Mouse (Mus musculus) neural tube, embryonic 15.5 days (tissue): ENCODE measurements around the gene Cmc1. TPM values are rescaled to one million over a fixed set of nuclear protein-coding genes. Genes with fewer than 3 reads are reported as not detected.

ENCODE experiments used
- ATAC-seq: fragments of 200-750 bp; cut with Nextera tagmentation; 2 replicates; pipeline ENCODE4 v1.8.0; 2017; ENCODE audit warnings: mild to moderate bottlenecking, moderate TSS enrichment, moderate library complexity; ENCODE audit not compliant: low FRiP score
- H3K27ac ChIP-seq: fragments of 300-500 bp; sonication (generic); replicated peaks from 2 replicates; pipeline ENCODE4 v1.5.1; 2015; ENCODE audit warnings: mild to moderate bottlenecking, inconsistent platforms
- H3K27me3 ChIP-seq: fragments of 300-500 bp; sonication (generic); replicated peaks from 2 replicates; pipeline ENCODE4 v1.6.1; 2015; ENCODE audit warnings: inconsistent platforms
- H3K36me3 ChIP-seq: fragments of 300-500 bp; sonication (generic); 2 replicates; pipeline ENCODE4 v1.6.1; 2015; ENCODE audit warnings: inconsistent platforms
- H3K4me1 ChIP-seq: fragments of 300-500 bp; sonication (generic); 2 replicates; pipeline ENCODE4 v1.6.1; 2015; ENCODE audit warnings: inconsistent platforms
- H3K4me2 ChIP-seq: fragments of 300-500 bp; sonication (generic); 2 replicates; pipeline ENCODE4 v1.6.1; 2015; ENCODE audit warnings: inconsistent platforms, mild to moderate bottlenecking, moderate library complexity
- H3K4me3 ChIP-seq: fragments of 300-500 bp; sonication (generic); replicated peaks from 2 replicates; pipeline ENCODE4 v1.5.1; 2015; ENCODE audit warnings: mild to moderate bottlenecking, inconsistent platforms
- H3K9ac ChIP-seq: fragments of 300-500 bp; sonication (generic); replicated peaks from 2 replicates; pipeline ENCODE4 v1.6.1; 2015; ENCODE audit warnings: mild to moderate bottlenecking, inconsistent platforms
- H3K9me3 ChIP-seq: fragments of 300-500 bp; sonication (generic); replicated peaks from 2 replicates; pipeline ENCODE4 v1.6.1; 2016; ENCODE audit warnings: inconsistent platforms
- WGBS: fragments of 180-500 bp; shearing (Covaris S2); methylation state at CpG from one replicate; pipeline ENCODE4 v1.1.7; 2015; ENCODE audit warnings: mixed read lengths; 5-methylcytosine and 5-hydroxymethylcytosine counted together
- polyA plus RNA-seq: library from polyadenylated mRNA; unstranded; fragments of >200 nt; fragmentation: Nextera tagmentation; extraction: Ambion mirVana; gene quantifications from 2 replicates; pipeline ENCODE4 v1.2.1, GENCODE M21; 2015

Cmc1 gene
- 39.1 and 39.8 TPM in 2 replicates for polyA plus RNA-seq

GRCm38 (mm10) chr9:118149407-118150402 lies at the start of gene Cmc1:
Gene Cmc1, minus strand, starts transcription at chr9:118150177.
- Histone ChIP-seq H3K36me3 (no peaks in the 10 kb centered on the region), H3K4me1 (peaks cover 24% of the 10 kb centered on the region), H3K27ac (peak within 1 kb of the TSS; percentile 87), H3K27me3 (no peaks in the 10 kb centered on the region), H3K4me3 (peak within 1 kb of the TSS; percentile 95), H3K9ac (peak within 1 kb of the TSS; percentile 91), H3K9me3 (no peaks in the 10 kb centered on the region), H3K4me2 (peak within 1 kb of the TSS; percentile 59)
- ATAC-seq, result peak; percentile 97
- 1% methylated on average over 57 of the region's 58 CpGs for WGBS

GRCm38 (mm10) chr9:118198557-118198956 lies 48.6 kb upstream of the Cmc1 start:
- WGBS, result 100% methylated on average over 1 of the region's 1 CpGs
- no peak overlapping the region for H3K27ac ChIP-seq
- no peak overlapping the region for H3K9ac ChIP-seq
- no peak overlapping the region for H3K4me3 ChIP-seq
- H3K36me3 ChIP-seq, result no peaks in the 10 kb centered on the region
- no peak overlapping the region for H3K4me2 ChIP-seq
- H3K9me3 ChIP-seq, result no peaks in the 10 kb centered on the region
- H3K4me1 ChIP-seq, result no peaks in the 10 kb centered on the region
- no peak for ATAC-seq
- H3K27me3 ChIP-seq, result no peaks in the 10 kb centered on the region

- Histone ChIP-seq H3K27ac (no peak overlapping the region), H3K27me3 (no peaks in the 10 kb centered on the region), H3K4me2 (no peak overlapping the region), H3K9me3 (no peaks in the 10 kb centered on the region), H3K4me3 (no peak overlapping the region), H3K9ac (no peak overlapping the region), H3K4me1 (no peaks in the 10 kb centered on the region), H3K36me3 (no peaks in the 10 kb centered on the region)
- no peak for ATAC-seq
- WGBS, result 89% methylated on average over 9 of the region's 9 CpGs
Measured at GRCm38 (mm10) chr9:118196661-118197390, 46.8 kb upstream of the Cmc1 start.

GRCm38 (mm10) chr9:118193263-118193662 lies 43.3 kb upstream of the Cmc1 start:
- no peak for ATAC-seq
- no peaks in the 10 kb centered on the region for H3K9me3 ChIP-seq
- H3K4me2 ChIP-seq, result no peak overlapping the region
- H3K36me3 ChIP-seq, result no peaks in the 10 kb centered on the region
- H3K27ac ChIP-seq, result no peak overlapping the region
- 89% methylated on average over 1 of the region's 1 CpGs for WGBS
- no peak overlapping the region for H3K4me3 ChIP-seq
- no peak overlapping the region for H3K9ac ChIP-seq
- H3K4me1 ChIP-seq, result no peaks in the 10 kb centered on the region
- no peaks in the 10 kb centered on the region for H3K27me3 ChIP-seq

- ATAC-seq, result no peak
- no peak overlapping the region for H3K9ac ChIP-seq
- no peaks in the 10 kb centered on the region for H3K27me3 ChIP-seq
Measured at GRCm38 (mm10) chr9:118191276-118191675, 41.3 kb upstream of the Cmc1 start.

GRCm38 (mm10) chr9:118188374-118188773 lies 38.4 kb upstream of the Cmc1 start:
- H3K4me2 ChIP-seq, result no peak overlapping the region
- ATAC-seq, result no peak
- H3K27me3 ChIP-seq, result no peaks in the 10 kb centered on the region
- whole genome bisulfite sequencing, result 97% methylated on average over 6 of the region's 6 CpGs
- no peaks in the 10 kb centered on the region for H3K4me1 ChIP-seq
- no peak overlapping the region for H3K4me3 ChIP-seq
- H3K9me3 ChIP-seq, result no peaks in the 10 kb centered on the region
- no peaks in the 10 kb centered on the region for H3K36me3 ChIP-seq
- no peak overlapping the region for H3K9ac ChIP-seq
- no peak overlapping the region for H3K27ac ChIP-seq

More at GRCm38 (mm10) chr9:118191276-118191675, 41.3 kb upstream of the Cmc1 start:
- Histone ChIP-seq H3K9me3 (no peaks in the 10 kb centered on the region), H3K4me1 (no peaks in the 10 kb centered on the region), H3K36me3 (no peaks in the 10 kb centered on the region), H3K27ac (no peak overlapping the region), H3K4me2 (no peak overlapping the region), H3K4me3 (no peak overlapping the region)
- WGBS, result 84% methylated on average over 10 of the region's 10 CpGs

- Histone ChIP-seq H3K36me3 (no peaks in the 10 kb centered on the region), H3K9ac (no peak overlapping the region), H3K4me1 (no peaks in the 10 kb centered on the region), H3K4me3 (no peak overlapping the region), H3K9me3 (no peaks in the 10 kb centered on the region), H3K27me3 (no peaks in the 10 kb centered on the region), H3K27ac (no peak overlapping the region), H3K4me2 (no peak overlapping the region)
- WGBS, result 78% methylated on average over 7 of the region's 7 CpGs
- no peak for ATAC-seq
Measured at GRCm38 (mm10) chr9:118187420-118187819, 37.4 kb upstream of the Cmc1 start.

- no peak overlapping the region for H3K4me3 ChIP-seq
- H3K36me3 ChIP-seq, result no peaks in the 10 kb centered on the region
- no peaks in the 10 kb centered on the region for H3K27me3 ChIP-seq
- ATAC-seq, result no peak
- no peak overlapping the region for H3K4me2 ChIP-seq
- no peak overlapping the region for H3K27ac ChIP-seq
- H3K9ac ChIP-seq, result no peak overlapping the region
- 75% methylated on average over 10 of the region's 10 CpGs for WGBS
- H3K9me3 ChIP-seq, result no peaks in the 10 kb centered on the region
- no peaks in the 10 kb centered on the region for H3K4me1 ChIP-seq
Measured at GRCm38 (mm10) chr9:118186776-118187175, 36.8 kb upstream of the Cmc1 start.

GRCm38 (mm10) chr9:118179136-118180025 lies 29.4 kb upstream of the Cmc1 start:
- Histone ChIP-seq H3K4me2 (no peak overlapping the region), H3K4me1 (no peaks in the 10 kb centered on the region), H3K36me3 (no peaks in the 10 kb centered on the region), H3K9me3 (no peaks in the 10 kb centered on the region), H3K4me3 (no peak overlapping the region), H3K27ac (no peak overlapping the region), H3K9ac (no peak overlapping the region), H3K27me3 (no peaks in the 10 kb centered on the region)
- no peak for ATAC-seq
- 90% methylated on average over 18 of the region's 18 CpGs for WGBS

GRCm38 (mm10) chr9:118176687-118177086 lies 26.7 kb upstream of the Cmc1 start:
- H3K4me2 ChIP-seq, result no peak overlapping the region
- no peaks in the 10 kb centered on the region for H3K4me1 ChIP-seq
- WGBS, result 92% methylated on average over 3 of the region's 3 CpGs
- H3K27me3 ChIP-seq, result no peaks in the 10 kb centered on the region
- H3K4me3 ChIP-seq, result no peak overlapping the region
- H3K36me3 ChIP-seq, result no peaks in the 10 kb centered on the region
- no peaks in the 10 kb centered on the region for H3K9me3 ChIP-seq
- ATAC-seq, result no peak
- H3K9ac ChIP-seq, result no peak overlapping the region
- H3K27ac ChIP-seq, result no peak overlapping the region

- no peaks in the 10 kb centered on the region for H3K4me1 ChIP-seq
- H3K4me2 ChIP-seq, result no peak overlapping the region
- no peak overlapping the region for H3K9ac ChIP-seq
- H3K4me3 ChIP-seq, result no peak overlapping the region
- ATAC-seq, result no peak
- 0 out of 2 replicates have a peak, but pooled peaks cover 5% of the 10 kb centered on the region for H3K9me3 ChIP-seq
- H3K36me3 ChIP-seq, result no peaks in the 10 kb centered on the region
- no peaks in the 10 kb centered on the region for H3K27me3 ChIP-seq
- H3K27ac ChIP-seq, result no peak overlapping the region
- WGBS, result 93% methylated on average over 4 of the region's 4 CpGs
Measured at GRCm38 (mm10) chr9:118175411-118175810, 25.4 kb upstream of the Cmc1 start.
